Mouse (Mus musculus) kidney, postnatal 25 days (tissue): ENCODE measurements at regions not wholly inside any gene's neighbourhood (a gene's known extent, or its start where the extent isn't known, plus 50 kb on each side); places are given as distances from the start of the nearest gene placed in this dataset.

Experiments
- DNase-seq, 2 experiments: peaks; one replicate each; pipeline ENCODE4 v3.0.0; 2021; ENCODE audit warnings: mixed read lengths in 2 of 2

DNA sequence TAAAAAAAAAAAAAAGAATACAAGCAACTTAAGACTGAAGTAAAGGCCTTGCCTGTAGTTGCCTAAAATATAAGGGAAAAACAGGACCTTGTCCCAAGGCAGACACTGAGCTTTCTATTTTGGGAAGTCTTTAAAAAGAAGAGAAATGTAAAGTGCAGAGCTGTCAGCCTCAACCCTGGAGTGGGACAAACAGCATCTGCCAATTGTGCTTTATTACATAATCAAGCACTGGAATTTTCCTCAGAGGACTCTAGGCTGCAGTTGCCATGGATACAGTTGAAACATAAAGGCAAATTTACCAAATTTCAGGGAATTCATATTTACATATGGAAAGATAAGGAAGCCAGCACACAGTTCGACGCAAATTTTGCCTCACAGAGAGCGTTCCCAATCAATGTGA, 406.7 kb downstream of the Gm597 start:
- DNase-seq, result no peak

DNA sequence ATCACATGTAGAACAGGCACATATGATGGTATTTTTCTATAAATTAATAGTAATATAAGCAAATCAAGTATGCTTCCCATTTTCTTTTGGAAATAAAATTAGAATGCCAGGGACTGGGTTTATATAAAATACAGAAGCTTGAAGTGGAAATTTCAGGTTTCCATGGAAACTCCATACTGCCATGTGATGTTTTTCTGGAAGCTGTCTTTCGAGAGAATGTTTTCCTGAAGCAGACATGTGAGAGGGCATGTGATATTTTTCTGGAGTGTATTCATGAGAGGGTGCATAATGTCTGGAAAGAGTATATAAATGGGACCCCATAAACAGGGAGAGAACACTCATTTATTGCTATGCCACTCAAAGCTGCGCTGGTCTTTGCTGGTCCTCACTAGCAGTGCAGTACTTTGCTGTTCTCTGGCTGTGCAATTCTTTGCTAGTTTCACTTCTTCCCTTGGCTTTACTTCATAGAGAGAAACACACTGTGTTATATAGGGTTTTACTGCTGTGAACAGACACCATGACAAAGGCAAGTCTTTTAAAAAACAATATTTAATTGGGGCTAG, 430.6 kb downstream of the Gm597 start:
- DNase-seq, result no peak

DNA sequence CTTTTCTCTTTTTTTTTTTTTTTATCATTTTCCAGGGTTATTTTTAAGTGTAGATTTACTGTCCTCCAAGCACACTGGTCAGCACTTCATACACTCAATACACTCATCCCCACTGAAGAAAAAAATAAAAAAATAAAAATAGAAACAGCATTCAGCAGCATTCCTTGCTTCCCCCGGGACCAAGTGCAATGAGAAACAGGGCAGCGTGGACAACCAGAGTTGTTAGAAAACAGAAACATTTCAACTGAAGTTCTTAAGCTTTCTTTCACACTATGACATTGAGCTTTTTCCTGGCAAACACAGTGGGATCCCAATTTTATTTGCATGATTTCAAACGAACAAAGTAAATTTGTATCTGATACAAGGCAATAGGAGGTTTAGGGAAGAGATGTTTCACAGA, 431.5 kb downstream of the Gm597 start:
- DNase-seq, result peak in 1 of 2 experiments; percentile 34

DNA sequence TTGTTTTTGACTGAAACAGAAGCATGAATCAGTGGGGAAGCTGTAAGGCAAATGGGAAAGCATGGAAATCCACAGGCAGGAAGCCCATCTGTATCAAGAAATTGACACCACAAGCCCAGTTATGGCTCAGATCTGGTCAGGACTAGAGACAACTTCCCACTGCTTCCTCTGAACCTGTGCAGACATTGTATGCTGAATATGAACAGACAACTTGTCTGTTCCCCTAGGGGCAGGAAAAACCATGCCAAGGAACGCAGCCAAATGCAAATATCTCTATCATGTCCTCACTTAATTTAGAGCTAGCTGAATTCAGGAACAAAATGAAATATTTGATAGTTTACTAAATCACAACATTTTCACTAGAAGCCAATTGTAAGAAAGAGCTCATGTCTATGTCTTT, 440.0 kb downstream of the Gm597 start:
- DNase-seq, result no peak

DNA sequence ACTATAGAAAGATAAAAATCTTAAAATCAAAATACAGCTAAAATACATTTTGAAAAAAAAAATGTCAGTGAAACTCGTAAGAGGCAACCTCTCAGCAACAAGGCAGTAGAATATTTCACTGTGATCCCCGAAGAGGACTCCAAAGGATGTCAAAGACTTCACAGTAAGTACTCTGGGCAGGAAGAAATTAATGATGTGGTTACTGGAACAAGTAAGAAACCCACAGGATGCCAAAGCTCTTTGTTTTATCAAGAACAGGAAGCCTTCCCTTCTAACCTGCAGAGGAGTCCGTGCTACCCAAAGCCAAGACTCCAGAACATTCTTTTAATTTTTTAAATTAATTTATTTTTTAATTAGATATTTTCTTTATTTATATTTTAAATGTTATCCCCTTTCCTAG, 445.7 kb downstream of the Gm597 start:
- no peak for DNase-seq

DNA sequence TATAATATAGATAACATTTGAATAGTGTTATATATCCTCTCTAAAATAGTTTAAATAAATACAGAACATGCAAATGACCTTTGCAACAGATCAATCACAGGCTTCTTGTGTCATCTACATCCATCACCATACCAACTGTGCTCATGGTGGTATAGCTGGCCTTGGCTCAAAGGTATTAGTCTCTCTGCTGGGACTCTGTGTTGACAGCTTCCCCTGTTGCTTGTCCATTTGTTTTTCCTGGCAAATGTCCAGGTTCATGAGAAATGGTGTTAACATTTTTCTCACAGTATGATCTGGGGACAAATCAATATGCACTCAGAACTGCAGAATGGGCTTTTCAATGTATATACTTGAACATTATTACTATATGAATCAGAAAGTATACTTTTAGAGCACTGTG, 448.0 kb downstream of the Gm597 start:
- DNase-seq, result no peak

DNA sequence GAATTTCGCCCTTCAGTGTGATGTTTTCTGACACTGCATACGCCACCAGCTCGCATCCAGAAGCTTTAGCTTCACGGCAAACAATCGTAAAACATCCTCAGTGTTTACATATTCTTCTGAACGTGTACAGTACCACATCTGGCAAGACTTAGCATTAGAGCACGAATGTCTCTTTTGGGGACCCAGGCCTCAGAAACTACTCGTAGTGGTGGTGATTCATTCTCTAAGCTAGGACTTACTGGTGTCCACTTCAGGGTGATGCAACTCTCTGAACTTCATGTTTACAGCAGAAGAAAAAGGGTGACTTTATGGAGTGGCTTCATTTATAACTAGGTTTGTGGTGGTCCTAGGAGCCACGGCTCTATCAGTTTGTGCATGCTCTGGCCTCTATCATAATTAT, 451.1 kb downstream of the Gm597 start:
- no peak for DNase-seq

DNA sequence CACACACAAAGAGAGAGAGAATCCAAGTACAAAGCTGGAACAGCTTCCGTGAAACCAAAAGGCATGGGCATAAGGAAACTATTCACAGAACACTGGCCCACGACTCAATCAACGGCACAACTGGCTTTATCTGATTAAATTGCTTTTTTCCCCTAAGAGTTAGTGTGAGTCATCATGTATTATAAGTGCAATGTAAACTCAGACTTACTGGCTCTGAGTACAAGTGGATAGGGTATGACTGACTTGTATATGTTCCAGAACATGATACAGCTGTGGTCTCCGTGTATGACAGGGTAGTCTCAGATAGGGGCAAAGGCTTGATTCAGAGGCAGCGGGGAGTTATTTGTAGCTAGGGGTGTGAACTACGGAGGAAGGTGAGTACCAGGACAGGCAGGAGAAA, 451.5 kb downstream of the Gm597 start:
- DNase-seq, result no peak

DNA sequence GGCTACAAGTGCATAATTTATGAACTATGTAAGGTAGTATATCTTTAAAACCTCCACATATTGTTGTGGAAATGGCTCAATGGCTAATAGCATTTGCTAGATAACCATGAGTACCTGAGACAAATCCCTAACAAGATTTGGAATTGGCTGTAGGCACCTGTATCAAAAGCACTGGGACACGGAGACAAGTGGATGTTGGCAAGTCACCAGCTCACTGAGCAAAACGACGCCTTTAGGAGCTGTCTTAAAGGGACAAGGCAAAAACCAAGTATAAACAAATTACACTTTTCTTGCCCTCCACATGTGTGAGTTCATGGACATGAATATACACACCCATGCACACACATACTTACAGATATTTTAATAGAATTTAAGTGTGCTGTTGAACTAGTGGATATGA, 455.9 kb downstream of the Gm597 start:
- DNase-seq, result no peak
